Mouse (Mus musculus) cerebellum, adult 2 months (tissue): ENCODE results near the gene Catsperg1. TPM values are rescaled to one million over a fixed set of nuclear protein-coding genes. Genes with fewer than 3 reads are reported as not detected.
"Not testable (repeated sequence)": the region's sequence is repeated elsewhere in the genome, so short reads cannot be mapped to it uniquely, and the experiment has no call there.

Experiments used
- DNase-seq, 2 experiments: peaks; one replicate each; pipeline ENCODE4 v3.0.0; 2021
- H3K27ac ChIP-seq: fragments of 200-500 bp; 2 replicates; pipeline ENCODE4 v1.5.1; 2012; ENCODE audit warnings: low read length, control low read depth, inconsistent platforms; ENCODE audit not compliant: insufficient read depth
- H3K27me3 ChIP-seq: fragments of 200-500 bp; 2 replicates; pipeline ENCODE4 v1.6.1; 2012; ENCODE audit warnings: inconsistent platforms, mild to moderate bottlenecking, low read length, moderate library complexity; ENCODE audit not compliant: control insufficient read depth, insufficient read depth
- H3K4me1 ChIP-seq: fragments of 200-500 bp; 2 replicates; pipeline ENCODE4 v1.6.1; 2011; ENCODE audit warnings: low read length; ENCODE audit not compliant: control insufficient read depth, insufficient read depth
- H3K4me3 ChIP-seq: fragments of 200-500 bp; replicated peaks from 2 replicates; pipeline ENCODE3; 2011; ENCODE audit warnings: mild to moderate bottlenecking, low read depth, low read length, control low read depth; ENCODE audit not compliant: insufficient read depth
- CTCF ChIP-seq: fragments of 200-500 bp; IDR thresholded peaks from 2 replicates; pipeline ENCODE4 v1.5.1; 2011; ENCODE audit warnings: low read depth, mild to moderate bottlenecking, control low read depth, low read length, moderate library complexity, borderline replicate concordance; ENCODE audit not compliant: insufficient read depth
- POLR2A ChIP-seq: fragments of 200-500 bp; IDR thresholded peaks from 2 replicates; pipeline ENCODE4 v1.6.1; 2011; ENCODE audit warnings: low read length, control low read depth, borderline replicate concordance; ENCODE audit not compliant: insufficient read depth
- WGBS: fragments of 180-500 bp; shearing (Covaris S2); methylation state at CpG from one replicate; pipeline ENCODE4 v1.1.7; 2018; 5-methylcytosine and 5-hydroxymethylcytosine counted together
- polyA plus RNA-seq: library from polyadenylated mRNA; depleted of rRNA; stranded (reverse); fragments of >200 nt; gene quantifications from 2 replicates; pipeline ENCODE4 v1.2.3, GENCODE M21; 2012

The Catsperg1 gene
- polyA plus RNA-seq, 1 experiment: 1.0 TPM

DNA sequence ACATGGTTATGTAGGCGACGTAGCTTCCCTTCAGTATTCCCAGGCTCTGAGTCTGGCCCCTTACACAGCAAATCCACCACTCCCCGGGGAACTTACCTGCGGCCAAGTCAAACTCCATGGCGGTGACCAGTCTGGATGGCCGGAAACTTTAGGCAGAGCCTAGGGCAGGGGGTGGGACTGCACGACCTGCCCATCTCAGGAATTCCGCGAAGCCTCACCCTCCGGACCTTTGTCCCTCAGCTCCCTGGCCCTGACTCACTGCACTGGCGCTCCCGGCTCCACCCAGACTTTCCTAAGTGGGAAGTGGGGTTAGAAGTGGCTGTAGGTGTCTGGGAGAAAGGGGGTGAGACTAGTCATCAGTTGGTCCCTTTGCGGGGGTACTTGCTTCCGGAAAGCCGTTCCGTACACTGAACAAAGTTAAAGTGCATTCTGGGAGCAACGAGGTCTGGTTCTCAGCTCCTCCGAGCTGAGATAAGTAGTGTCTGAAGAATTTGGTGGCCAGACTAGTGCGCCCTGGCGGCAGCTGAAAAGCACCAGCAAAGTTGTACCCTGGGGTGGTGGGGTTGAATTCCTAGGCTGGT, 34.5 kb upstream of the Catsperg1 start, which contains the start of gene 2200002D01Rik:
Gene 2200002D01Rik (minus strand): TSS at position 206 of the 581 bp plus-strand sequence.
- 44% methylated on average over 20 of the region's 20 CpGs for WGBS
- DNase-seq: no peak
- Histone ChIP-seq H3K27me3 (no peaks in the 10 kb centered on the region), H3K4me1 (no peaks in the 10 kb centered on the region), H3K4me3 (no peak within 1 kb of the TSS), H3K27ac (no peak within 1 kb of the TSS)
- TF ChIP-seq CTCF (no peak), POLR2A (no peak)

DNA sequence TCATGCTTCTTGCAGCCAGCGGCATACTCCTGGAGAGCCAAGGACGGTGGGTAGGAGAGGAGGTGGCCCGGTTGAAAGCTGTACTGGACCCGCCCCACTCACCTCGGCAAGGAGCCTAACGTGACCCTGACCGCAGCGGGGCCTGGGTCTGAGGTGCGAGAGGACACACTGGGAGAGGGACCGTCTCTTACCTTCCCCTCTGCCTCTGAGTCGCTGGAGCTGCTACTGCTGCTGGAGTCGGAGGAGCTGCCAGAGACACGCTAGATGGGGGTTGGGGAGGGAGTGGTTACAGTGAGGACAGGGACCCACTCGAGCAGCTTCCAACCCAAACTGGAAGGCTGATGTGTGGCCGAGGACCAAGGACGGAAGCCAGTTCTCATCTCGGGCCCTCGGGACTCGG, 33.9 kb upstream of the Catsperg1 start:
- TF ChIP-seq POLR2A (no peak), CTCF (no peak)
- Histone ChIP-seq H3K27me3 (no peaks in the 10 kb centered on the region), H3K4me3 (no peak overlapping the region), H3K4me1 (no peaks in the 10 kb centered on the region), H3K27ac (no peak overlapping the region)
- no peak for DNase-seq
- WGBS: 36% methylated on average over 19 of the region's 19 CpGs

DNA sequence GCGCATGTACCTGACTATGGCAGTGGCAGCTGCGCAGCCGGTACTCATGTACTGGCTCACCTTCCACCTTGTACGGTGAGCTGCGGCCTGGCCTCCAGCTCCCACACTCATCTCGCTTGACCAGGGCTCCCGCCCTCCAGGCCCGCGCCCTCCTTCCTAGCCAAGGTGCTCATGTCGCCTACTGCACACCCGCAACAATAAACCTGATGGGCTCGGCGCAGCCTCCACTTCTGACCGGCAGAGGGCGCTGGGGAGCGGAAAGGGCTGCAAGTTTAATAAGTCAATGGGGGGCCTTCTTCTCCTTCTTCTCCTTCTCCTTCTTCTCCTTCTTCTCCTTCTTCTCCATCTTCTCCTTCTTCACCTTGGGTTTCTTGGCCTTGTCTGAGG, 33.5 kb upstream of the Catsperg1 start:
- Histone ChIP-seq H3K4me1 (no peaks in the 10 kb centered on the region), H3K27ac (no peak overlapping the region), H3K4me3 (no peak overlapping the region), H3K27me3 (no peaks in the 10 kb centered on the region)
- DNase-seq: peak; percentile 60 to 80
- TF ChIP-seq POLR2A (no peak), CTCF (peak; percentile 82)
- WGBS: 38% methylated on average over 16 of the region's 16 CpGs

DNA sequence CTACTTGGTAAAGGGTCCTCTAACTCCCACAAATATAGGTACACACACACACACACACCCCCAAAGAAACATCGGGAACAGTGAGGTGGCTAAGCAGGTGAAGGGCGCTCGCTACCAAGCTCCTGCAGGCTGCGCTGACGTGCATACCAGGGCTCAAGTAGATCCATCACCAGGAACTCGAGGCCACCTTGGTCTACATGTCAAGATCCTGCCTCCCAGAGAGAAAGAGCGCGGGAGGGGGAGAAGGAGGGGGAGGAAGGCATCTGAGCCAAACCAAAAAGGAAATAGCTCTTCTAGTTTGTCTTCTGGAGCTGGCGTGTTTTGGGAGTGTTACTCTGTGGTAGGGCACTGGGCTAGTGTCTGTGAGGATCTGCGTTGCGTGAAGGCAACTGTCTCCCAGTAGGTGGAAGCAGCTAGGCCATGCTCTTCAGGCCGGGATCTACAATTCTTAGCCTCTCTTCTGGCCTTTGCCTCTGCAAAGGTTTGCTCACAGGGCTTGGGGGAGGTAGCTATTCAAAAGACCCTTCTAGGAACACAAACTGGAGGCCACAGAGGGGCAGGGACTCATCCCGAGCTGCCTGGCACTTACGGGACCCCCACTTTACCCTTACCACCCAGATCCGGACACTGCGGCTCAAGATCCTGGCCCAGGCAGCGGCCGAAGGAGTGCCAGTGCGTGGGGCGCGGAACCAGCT, 32.9 kb upstream of the Catsperg1 start:
- H3K27me3 ChIP-seq: no peaks in the 10 kb centered on the region
- H3K27ac ChIP-seq: no peak overlapping the region
- TF ChIP-seq POLR2A: no peak
- TF ChIP-seq CTCF: no peak
- no peak for DNase-seq
- 88% methylated on average over 21 of the region's 21 CpGs for WGBS
- no peak overlapping the region for H3K4me3 ChIP-seq
- H3K4me1 ChIP-seq: no peaks in the 10 kb centered on the region

DNA sequence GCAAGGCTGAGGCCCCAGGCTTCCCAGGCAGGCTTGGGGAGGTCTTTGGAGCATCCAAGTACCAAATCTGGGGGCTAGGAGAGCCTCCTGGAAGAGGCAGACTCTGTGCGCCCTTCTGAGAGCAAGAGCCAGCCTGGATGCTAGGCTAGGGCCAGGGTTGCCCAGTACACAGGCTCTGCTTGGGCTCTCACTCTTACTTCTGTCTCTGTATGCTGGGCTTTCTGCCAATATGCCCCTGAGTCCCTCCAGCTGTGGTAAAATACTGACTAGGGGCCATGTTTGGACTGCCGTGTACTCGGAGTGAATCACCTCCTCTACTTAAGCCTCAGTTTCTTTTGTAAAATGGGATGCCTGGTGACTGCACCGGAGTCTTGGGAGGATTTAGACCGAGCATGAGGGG, 32.2 kb upstream of the Catsperg1 start:
- WGBS: 75% methylated on average over 5 of the region's 5 CpGs
- Histone ChIP-seq H3K27me3 (no peaks in the 10 kb centered on the region), H3K27ac (no peak overlapping the region), H3K4me3 (no peak overlapping the region), H3K4me1 (peaks cover 1% of the 10 kb centered on the region; the same call in 1 of the 2 replicates)
- TF ChIP-seq CTCF: no peak
- no peak for DNase-seq

DNA sequence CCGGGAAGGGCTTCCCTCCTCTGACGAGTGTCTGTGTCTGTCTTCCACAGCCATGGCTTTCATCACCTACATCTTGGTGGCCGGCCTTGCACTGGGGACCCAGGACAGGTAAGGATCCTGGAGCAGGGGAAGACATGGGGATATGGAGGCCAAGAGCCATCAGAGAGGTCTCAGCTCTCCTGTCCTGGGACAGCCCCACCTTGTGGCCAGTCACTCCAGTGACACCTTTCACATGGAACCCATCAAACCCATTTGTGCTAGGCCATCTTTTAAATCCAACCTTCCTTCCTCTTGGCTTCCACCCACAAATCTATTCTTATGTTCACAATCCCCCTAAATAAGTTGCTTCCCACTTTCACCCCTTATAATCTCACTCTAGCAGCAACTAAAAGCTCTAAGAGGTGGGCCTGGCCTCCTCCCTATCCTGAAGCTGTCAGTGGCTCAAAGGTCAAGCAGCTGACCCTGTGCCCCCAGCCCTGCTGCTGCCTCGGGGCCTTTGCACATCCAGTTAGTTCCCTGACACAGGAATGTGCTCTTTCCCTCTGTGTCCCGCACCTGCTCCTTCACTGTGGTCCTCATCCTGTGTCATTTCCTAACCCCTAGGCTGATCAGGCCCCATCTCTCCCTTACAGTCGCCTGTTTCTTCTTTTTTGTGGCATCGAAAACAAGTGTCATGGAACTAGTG, 31.0 kb upstream of the Catsperg1 start:
- Histone ChIP-seq H3K4me1 (peaks cover 6% of the 10 kb centered on the region), H3K27me3 (no peaks in the 10 kb centered on the region), H3K4me3 (no peak overlapping the region), H3K27ac (no peak overlapping the region)
- TF ChIP-seq POLR2A (no peak), CTCF (peak; percentile 54; the same call in 1 of the 2 replicates)
- DNase-seq: no peak
- 82% methylated on average over 7 of the region's 7 CpGs for WGBS

DNA sequence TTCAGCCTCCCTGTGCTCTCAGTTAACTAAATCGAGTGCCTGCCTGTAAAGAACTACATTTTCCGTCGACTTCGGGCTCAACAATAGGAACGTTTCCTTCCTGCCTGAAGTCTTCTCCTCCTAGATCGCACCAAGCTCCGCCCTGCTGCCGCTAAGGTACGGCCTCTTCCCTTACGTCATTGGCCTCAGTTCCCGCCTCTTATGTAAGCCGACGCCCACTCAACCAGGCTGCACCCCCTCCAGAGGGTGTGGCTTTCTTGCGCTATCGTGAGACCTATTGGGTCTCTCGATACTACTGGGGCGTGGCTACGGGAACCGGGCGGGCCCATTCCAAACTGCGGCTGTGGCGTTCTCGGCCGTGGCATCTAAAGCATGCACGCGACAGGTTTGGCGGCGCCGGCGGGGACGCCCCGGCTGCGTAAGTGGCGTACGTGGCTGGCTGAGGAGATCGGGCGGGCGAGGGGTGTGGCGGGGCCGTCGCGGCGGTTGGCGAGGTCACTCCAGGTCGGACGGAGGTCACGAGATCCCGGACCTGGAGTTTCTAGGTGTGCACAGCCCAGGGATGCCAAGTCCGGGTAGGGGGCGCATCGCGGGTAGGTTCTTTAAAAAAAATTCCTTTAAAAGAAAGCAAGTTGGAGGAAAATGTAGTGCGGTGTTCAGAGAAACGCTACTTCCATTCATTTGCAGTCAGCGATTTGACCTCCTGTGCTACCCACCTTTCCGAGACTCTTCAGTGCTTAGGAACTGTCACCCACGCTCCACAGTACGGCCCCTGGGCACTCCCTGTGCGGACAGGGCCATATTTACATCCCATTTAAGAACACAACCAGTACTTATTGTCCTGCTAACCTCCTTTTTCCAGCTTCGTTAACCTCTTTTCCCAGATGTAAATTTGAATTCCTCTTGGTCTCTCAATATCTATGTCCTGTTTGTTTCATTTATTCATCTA, 24.5 kb upstream of the Catsperg1 start, which contains the start of gene Yif1b:
Gene Yif1b (plus strand): TSS at position 311 of the 949 bp plus-strand sequence.
- H3K27me3 ChIP-seq: no peaks in the 10 kb centered on the region
- H3K4me3 ChIP-seq: peak within 1 kb of the TSS; percentile 71
- TF ChIP-seq CTCF: no peak
- TF ChIP-seq POLR2A: peak; percentile 91; the same call in 1 of the 2 replicates
- H3K4me1 ChIP-seq: peaks cover 20% of the 10 kb centered on the region
- WGBS: under 1% methylated on average over 60 of the region's 60 CpGs
- peak; percentile 97 to 99 for DNase-seq
- H3K27ac ChIP-seq: peak within 1 kb of the TSS; percentile 21; the same call in 1 of the 2 replicates

DNA sequence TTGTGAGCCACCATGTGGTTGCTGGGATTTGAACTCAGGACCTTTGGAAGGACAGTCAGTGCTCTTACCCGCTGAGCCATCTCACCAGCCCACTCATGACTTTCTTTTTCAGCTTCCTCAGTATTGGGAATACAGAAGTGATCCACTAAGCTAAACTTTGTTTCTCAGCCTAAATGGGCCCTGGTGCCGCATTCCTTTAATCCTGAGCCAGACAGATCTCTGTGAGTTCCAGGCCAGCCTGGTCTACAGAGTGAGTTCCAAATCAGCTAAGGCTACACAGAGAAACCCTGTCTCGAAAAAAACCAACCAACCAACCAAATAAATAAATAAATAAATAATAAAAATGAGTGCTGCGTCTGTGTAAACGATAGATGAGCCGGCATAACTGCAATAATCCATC, 23.8 kb upstream of the Catsperg1 start:
- H3K4me1 ChIP-seq: peaks cover 20% of the 10 kb centered on the region
- peak overlapping the region; percentile 71 for H3K4me3 ChIP-seq
- WGBS: 27% methylated on average over 6 of the region's 6 CpGs
- H3K27me3 ChIP-seq, DNase-seq: not testable (repeated sequence)
- H3K27ac ChIP-seq: peak overlapping the region; percentile 21; the same call in 1 of the 2 replicates
